Mouse (Mus musculus) ES-E14 (cell line): ENCODE measurements at regions not wholly inside any gene's neighbourhood (a gene's known extent, or its start where the extent isn't known, plus 50 kb on each side); places are given as distances from the start of the nearest gene placed in this dataset.

Experiments
- DNase-seq: peaks from one replicate; pipeline ENCODE4 v3.0.0-alpha.2; 2013; ENCODE audit warnings: low read depth, low spot score
- H3K27ac ChIP-seq: 2 replicates; pipeline ENCODE4 v1.5.1; 2012; ENCODE audit warnings: low read depth, mild to moderate bottlenecking, low read length, moderate library complexity, mixed read lengths; ENCODE audit not compliant: poor library complexity, insufficient read depth, severe bottlenecking
- H3K36me3 ChIP-seq: 2 replicates; pipeline ENCODE4 v1.6.1; 2012; ENCODE audit warnings: mild to moderate bottlenecking, low read length, moderate library complexity, mixed read lengths; ENCODE audit not compliant: control insufficient read depth, poor library complexity, insufficient read depth, severe bottlenecking
- H3K4me1 ChIP-seq, 2 experiments: fragments of 150-350 bp in 1 of 2; sonication (generic) in 1 of 2; 2 replicates each; pipeline ENCODE4 v1.6.1; 2012; ENCODE audit warnings: low read length in 2 of 2, mild to moderate bottlenecking in 1 of 2, mixed read lengths in 1 of 2; ENCODE audit not compliant: control insufficient read depth in 2 of 2, insufficient read depth in 2 of 2, poor library complexity in 1 of 2
- H3K4me3 ChIP-seq, 2 experiments: fragments of 150-350 bp in 1 of 2; sonication (generic) in 1 of 2; 2 replicates each; pipeline ENCODE4 v1.5.1; 2012; ENCODE audit warnings: low read length in 2 of 2, low read depth in 1 of 2, mild to moderate bottlenecking in 1 of 2, mixed read lengths in 1 of 2; ENCODE audit not compliant: insufficient read depth in 1 of 2, poor library complexity in 1 of 2, severe bottlenecking in 1 of 2
- H3K9ac ChIP-seq: 2 replicates; pipeline ENCODE4 v1.6.1; 2012; ENCODE audit warnings: low read depth, mild to moderate bottlenecking, low read length, mixed read lengths; ENCODE audit not compliant: poor library complexity, insufficient read depth, severe bottlenecking
- H3K9me3 ChIP-seq: fragments of 150-350 bp; sonication (generic); 2 replicates; pipeline ENCODE4 v1.6.1; 2012; ENCODE audit warnings: low read depth, mild to moderate bottlenecking, low read length; ENCODE audit not compliant: control insufficient read depth, insufficient read depth
- CHD2 ChIP-seq: IDR thresholded peaks from 2 replicates; pipeline ENCODE4 v1.6.1; 2014; ENCODE audit warnings: mild to moderate bottlenecking, low read depth, low read length, inconsistent platforms
- HCFC1 ChIP-seq: IDR thresholded peaks from 2 replicates; pipeline ENCODE4 v1.6.1; 2012; ENCODE audit warnings: low read length, inconsistent platforms, borderline replicate concordance; ENCODE audit not compliant: insufficient read depth
- MAFK ChIP-seq: IDR thresholded peaks from 2 replicates; pipeline ENCODE4 v1.6.1; 2014; ENCODE audit warnings: mild to moderate bottlenecking, low read depth, low read length, inconsistent platforms; ENCODE audit not compliant: insufficient read depth
- ZC3H11A ChIP-seq: IDR thresholded peaks from 2 replicates; pipeline ENCODE4 v1.6.1; 2012; ENCODE audit warnings: low read depth, mild to moderate bottlenecking, inconsistent platforms, low read length, borderline replicate concordance
- ZNF384 ChIP-seq: IDR thresholded peaks from 2 replicates; pipeline ENCODE4 v1.6.1; 2012; ENCODE audit warnings: low read depth, low read length, inconsistent platforms
- in situ Hi-C, 2 experiments: fragments of 600-800 bp; cut with MboI; formaldehyde crosslinking; loops; one replicate each; pipeline ENCODE4 v1.15.1; 2025; ENCODE audit warnings: low sequenced_read_pairs in 2 of 2, inconsistent platforms in 1 of 2; ENCODE audit not compliant: unreplicated experiment in 2 of 2

DNA sequence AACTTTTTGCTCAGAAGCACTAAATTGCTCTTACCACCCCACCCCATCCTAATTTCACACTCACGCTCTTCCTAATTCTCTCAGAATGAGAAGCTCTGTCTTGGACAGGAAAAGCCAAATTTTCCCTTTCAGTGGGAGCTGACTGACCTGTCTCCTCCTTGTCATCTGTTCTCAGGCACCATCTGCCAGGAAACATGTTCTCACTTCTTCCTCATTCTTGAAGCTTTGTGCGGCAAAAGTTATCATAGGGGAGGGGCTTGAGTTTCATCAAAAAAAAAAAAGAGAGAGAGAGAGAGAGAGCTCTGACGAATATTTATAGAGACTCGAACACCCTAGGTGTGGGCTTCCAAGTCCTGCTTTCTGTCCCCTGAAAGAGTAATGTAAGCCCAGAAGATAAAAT lies 148.6 kb downstream of the Cyp26b1 start:
- no peak overlapping the region for H3K27ac ChIP-seq
- H3K9me3 ChIP-seq = no peaks in the 10 kb centered on the region
- in situ Hi-C loops = no loop called here
- DNase-seq = no peak
- no peaks in the 10 kb centered on the region for H3K36me3 ChIP-seq
- H3K4me3 ChIP-seq = no peak overlapping the region
- H3K4me1 ChIP-seq = no peaks in the 10 kb centered on the region
- no peak overlapping the region for H3K9ac ChIP-seq
- TF ChIP-seq ZNF384 = no peak
- TF ChIP-seq CHD2 = no peak
- no peak for TF ChIP-seq ZC3H11A
- no peak for TF ChIP-seq MAFK
- TF ChIP-seq HCFC1 = no peak

DNA sequence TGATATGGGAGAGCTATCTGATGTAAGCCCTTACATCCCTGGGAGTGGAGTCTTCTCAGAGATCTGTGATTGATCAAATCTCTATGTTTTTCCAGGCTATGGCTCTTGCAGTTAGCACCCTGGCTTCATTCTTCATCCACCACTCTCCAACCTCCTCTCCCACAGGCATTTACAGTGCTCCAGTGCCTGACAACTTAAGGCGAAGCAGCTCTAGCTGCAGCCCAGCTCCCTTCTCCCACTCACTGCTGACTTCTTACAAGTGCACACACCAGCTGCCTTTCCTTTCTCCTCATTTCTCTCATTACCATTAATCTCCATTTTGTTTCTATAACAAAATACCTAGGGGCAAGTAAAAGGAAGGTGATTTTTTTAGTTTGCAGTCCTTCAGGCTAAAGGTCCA lies 151.0 kb downstream of the Cyp26b1 start:
- no peak overlapping the region for H3K4me3 ChIP-seq
- in situ Hi-C loops = no loop called here
- H3K27ac ChIP-seq = no peak overlapping the region
- H3K4me1 ChIP-seq = no peaks in the 10 kb centered on the region
- no peaks in the 10 kb centered on the region for H3K9me3 ChIP-seq
- DNase-seq = no peak
- TF ChIP-seq MAFK (no peak), ZC3H11A (no peak), ZNF384 (no peak), CHD2 (no peak), HCFC1 (no peak)
- H3K9ac ChIP-seq = no peak overlapping the region
- H3K36me3 ChIP-seq = no peaks in the 10 kb centered on the region

DNA sequence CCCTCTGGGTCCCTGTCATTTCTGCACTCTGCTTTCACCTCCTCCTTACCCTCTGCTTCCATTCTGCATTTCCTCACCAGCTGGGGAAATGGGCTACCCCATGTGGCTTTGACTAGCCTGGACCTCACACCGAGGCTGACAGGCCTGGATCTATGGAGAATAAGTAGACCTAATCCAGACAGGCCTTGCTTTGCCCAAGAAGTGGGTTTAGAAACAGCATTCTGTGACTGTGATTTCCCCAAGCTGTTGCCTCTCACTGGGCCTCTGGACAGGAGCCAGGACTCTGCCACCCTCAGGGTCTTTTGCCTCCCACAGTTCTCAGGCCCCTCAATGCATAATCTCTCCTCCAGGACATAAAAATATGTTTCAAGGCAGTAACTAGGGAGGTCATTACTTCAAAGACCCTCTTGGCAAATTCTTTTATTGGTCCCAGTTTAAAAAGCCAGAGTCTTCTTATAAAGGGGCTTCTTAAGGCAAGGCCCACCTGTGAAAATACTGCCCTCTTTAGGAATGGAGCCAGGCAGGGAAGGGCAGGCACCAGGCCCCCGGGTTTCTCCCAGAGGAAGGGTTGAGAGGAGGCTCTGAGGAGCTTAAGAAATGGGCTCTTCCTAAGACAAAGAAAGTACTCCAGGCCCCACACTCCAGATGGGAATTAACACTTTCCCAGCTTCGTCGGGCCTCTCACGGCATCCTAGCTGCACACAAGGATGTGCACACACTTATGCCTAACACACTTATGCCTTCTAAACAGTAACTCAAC lies 151.8 kb downstream of the Cyp26b1 start:
- in situ Hi-C loops = no loop called here

DNA sequence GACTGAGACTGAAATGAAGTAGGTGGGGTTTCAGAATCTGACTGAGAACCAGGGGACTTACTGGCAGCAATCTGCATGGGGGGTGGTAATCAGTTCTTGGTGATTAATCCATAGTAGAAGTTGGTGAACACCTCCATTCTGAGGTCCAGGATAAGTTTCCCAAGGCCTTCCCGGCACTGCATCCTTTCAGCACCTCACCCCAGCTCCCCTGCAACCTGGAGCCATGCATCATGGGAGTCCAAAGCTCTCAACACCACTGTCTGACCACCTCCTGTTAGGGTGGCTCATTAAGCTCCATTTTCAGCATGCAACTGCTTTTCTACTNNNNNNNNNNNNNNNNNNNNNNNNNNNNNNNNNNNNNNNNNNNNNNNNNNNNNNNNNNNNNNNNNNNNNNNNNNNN lies 157.0 kb downstream of the Cyp26b1 start:
- no peak overlapping the region for H3K9ac ChIP-seq
- in situ Hi-C loops = no loop called here
- no peak for DNase-seq
- H3K36me3 ChIP-seq = no peaks in the 10 kb centered on the region
- H3K4me1 ChIP-seq = no peaks in the 10 kb centered on the region
- H3K27ac ChIP-seq = no peak overlapping the region
- H3K9me3 ChIP-seq = no peaks in the 10 kb centered on the region
- TF ChIP-seq MAFK (no peak), ZC3H11A (no peak), ZNF384 (no peak), CHD2 (no peak), HCFC1 (no peak)
- no peak overlapping the region for H3K4me3 ChIP-seq

More for the DNA sequence above, 151.8 kb downstream of the Cyp26b1 start:
- no peak overlapping the region for H3K4me3 ChIP-seq
- TF ChIP-seq HCFC1 (no peak), MAFK (no peak), CHD2 (no peak), ZC3H11A (no peak)
- no peak overlapping the region for H3K27ac ChIP-seq
- H3K36me3 ChIP-seq = no peaks in the 10 kb centered on the region
- no peak overlapping the region for H3K9ac ChIP-seq
- H3K9me3 ChIP-seq = no peaks in the 10 kb centered on the region
- H3K4me1 ChIP-seq = no peaks in the 10 kb centered on the region
- no peak for DNase-seq
